ENCODE assay signal across 13 mouse cellular contexts in genomic region chr8:114458113-114458784, GRCm38 (mm10). TPM values are rescaled to one million over a fixed set of nuclear protein-coding genes. Genes with fewer than 3 reads are reported as not detected.
A peak's percentile ranks its signal among the peaks of the same experiment; 100 is the strongest.
DNase-seq lines count a peak whose midpoint lies in the region; ATAC-seq and TF ChIP-seq lines count a peak whose summit lies in the region.
"Had no signal": no experiment of that assay in that cellular context is flagged by ENCODE, and none has a peak within 500 bp of the region (broad histone marks: within the 10 kb centered on the region; RNA-seq: fewer than 3 reads in every experiment).

No protein-coding gene starts in this region.

- no peak; the same call in 1 of the 2 replicates for ATAC-seq in kidney, postnatal 0 days (replicated peaks; ENCODE audit: low FRiP score, low read depth)
- ATAC-seq in heart, embryonic 13.5 days (ENCODE audit: extremely low read depth, insufficient number of reproducible peaks, low FRiP score, low TSS enrichment), result no peak
- ATAC-seq in hindbrain, postnatal 0 days, result no peak
- ATAC-seq: midbrain, embryonic 13.5 days had no signal

- no peak overlapping the region for H3K4me3 ChIP-seq in kidney, postnatal 0 days (replicated peaks; ENCODE audit: low read depth, low read length)
- no peak overlapping the region for H3K4me3 ChIP-seq in heart, embryonic 13.5 days
- H3K4me3 ChIP-seq in hindbrain, postnatal 0 days (ENCODE audit: low read length), result no peak overlapping the region
- H3K4me3 ChIP-seq: embryonic facial prominence, embryonic 12.5 days; limb, embryonic 13.5 days; midbrain, embryonic 13.5 days had no signal

- no peaks in the 10 kb centered on the region for H3K27me3 ChIP-seq in kidney, postnatal 0 days (ENCODE audit: insufficient read depth, low read length)
- H3K27me3 ChIP-seq in heart, embryonic 13.5 days (replicated peaks), result 0 out of 2 replicates have a peak, but pooled peaks cover 4% of the 10 kb centered on the region
- H3K27me3 ChIP-seq in hindbrain, postnatal 0 days (ENCODE audit: insufficient read depth, low read length), result no peaks in the 10 kb centered on the region; the same call in 1 of the 2 replicates
- H3K27me3 ChIP-seq: embryonic facial prominence, embryonic 12.5 days; midbrain, embryonic 13.5 days had no signal

- no peak overlapping the region for H3K9ac ChIP-seq in kidney, postnatal 0 days (ENCODE audit: low read depth, low read length)
- H3K9ac ChIP-seq in heart, embryonic 13.5 days, result 0 out of 2 replicates have a peak overlapping the region, but pooled peaks have one; percentile 9
- no peak overlapping the region for H3K9ac ChIP-seq in hindbrain, postnatal 0 days (replicated peaks; ENCODE audit: low read length)
- H3K9ac ChIP-seq: embryonic facial prominence, embryonic 12.5 days; limb, embryonic 13.5 days; midbrain, embryonic 13.5 days had no signal

- TF ChIP-seq CTCF in kidney, postnatal 0 days (IDR thresholded peaks at IDR 0.05; ENCODE audit: low read depth), result no peak
- no peak for TF ChIP-seq CTCF in hindbrain, postnatal 0 days (IDR thresholded peaks at IDR 0.05; ENCODE audit: low read depth)

- H3K9me3 ChIP-seq in kidney, postnatal 0 days (replicated peaks; ENCODE audit: low read length), result no peaks in the 10 kb centered on the region
- H3K9me3 ChIP-seq in heart, embryonic 13.5 days, result no peaks in the 10 kb centered on the region
- H3K9me3 ChIP-seq in hindbrain, postnatal 0 days (ENCODE audit: low read length), result no peaks in the 10 kb centered on the region
- H3K9me3 ChIP-seq: embryonic facial prominence, embryonic 12.5 days; limb, embryonic 13.5 days; midbrain, embryonic 13.5 days had no signal

- H3K4me2 ChIP-seq in kidney, postnatal 0 days (ENCODE audit: low read length), result peak overlapping the region; percentile 29; the same call in 1 of the 2 replicates
- peak overlapping the region; percentile 31 for H3K4me2 ChIP-seq in heart, embryonic 13.5 days
- H3K4me2 ChIP-seq in hindbrain, postnatal 0 days (ENCODE audit: low read depth, low read length), result no peak overlapping the region
- H3K4me2 ChIP-seq: embryonic facial prominence, embryonic 12.5 days; limb, embryonic 13.5 days; midbrain, embryonic 13.5 days had no signal

- peak overlapping the region; percentile 52; the same call in 1 of the 2 replicates for H3K27ac ChIP-seq in kidney, postnatal 0 days
- H3K27ac ChIP-seq in heart, embryonic 13.5 days (replicated peaks), result no peak overlapping the region
- no peak overlapping the region for H3K27ac ChIP-seq in hindbrain, postnatal 0 days
- H3K27ac ChIP-seq: embryonic facial prominence, embryonic 12.5 days; limb, embryonic 13.5 days; midbrain, embryonic 13.5 days had no signal

- 0 out of 2 replicates have a peak, but pooled peaks cover 2% of the 10 kb centered on the region for H3K4me1 ChIP-seq in kidney, postnatal 0 days (replicated peaks; ENCODE audit: insufficient read depth, low read length)
- H3K4me1 ChIP-seq in heart, embryonic 13.5 days, result peaks cover 38% of the 10 kb centered on the region
- H3K4me1 ChIP-seq in hindbrain, postnatal 0 days (ENCODE audit: insufficient read depth, low read length), result no peaks in the 10 kb centered on the region
- H3K4me1 ChIP-seq: embryonic facial prominence, embryonic 12.5 days had no signal

- no peaks in the 10 kb centered on the region for H3K36me3 ChIP-seq in kidney, postnatal 0 days (ENCODE audit: insufficient read depth, low read length)
- no peaks in the 10 kb centered on the region for H3K36me3 ChIP-seq in heart, embryonic 13.5 days
- H3K36me3 ChIP-seq in hindbrain, postnatal 0 days (ENCODE audit: insufficient read depth, low read length), result no peaks in the 10 kb centered on the region
- H3K36me3 ChIP-seq: embryonic facial prominence, embryonic 12.5 days; limb, embryonic 13.5 days; midbrain, embryonic 13.5 days had no signal

- DNase-seq in adrenal gland, postnatal 10 days, result peak; percentile 13
- no peak for DNase-seq in adrenal gland, adult 18-20 months (ENCODE audit: low spot score in 2 of 2)
- DNase-seq in kidney, postnatal 0 days (ENCODE audit: low spot score), result peak; percentile 77
- DNase-seq in kidney, adult 9 months, result no peak
- DNase-seq in lung, postnatal 10 days, result peak; percentile 71
- DNase-seq in layer of hippocampus, postnatal 10 days (ENCODE audit: low spot score in 2 of 2), result no peak
- DNase-seq in hindbrain, postnatal 0 days (ENCODE audit: low spot score), result no peak

- WGBS in kidney, postnatal 0 days, result 31% methylated on average over 25 of the region's 25 CpGs
- WGBS in heart, embryonic 13.5 days, result 53% methylated on average over 25 of the region's 25 CpGs
- WGBS in hindbrain, postnatal 0 days, result 48% methylated on average over 25 of the region's 25 CpGs

RNA-seq across cellular contexts. Expression of gene Wwox, which starts 18.8 kb away (rescaled TPM):
- 10 to 100 TPM; 20.8 to 28.4 TPM for total RNA-seq in adrenal gland, postnatal 10 days (2021)
- total RNA-seq in adrenal gland, adult 18-20 months (2021), result 10 to 100 TPM; 26.9 to 27.0 TPM
- 16.3 and 18.6 TPM in 2 replicates for polyA plus RNA-seq in kidney, postnatal 0 days (2015; fragmentation: Nextera tagmentation; extraction: Ambion mirVana)
- 9.0 and 9.9 TPM in 2 replicates for polyA plus RNA-seq in heart, embryonic 13.5 days (2015; fragmentation: Nextera tagmentation; extraction: Ambion mirVana)
- 10 to 100 TPM; 11.4 to 13.4 TPM for total RNA-seq in layer of hippocampus, postnatal 10 days (2021)
- total RNA-seq in hindbrain, postnatal 0 days (2014; rRNA removed), result 17.3 and 19.8 TPM in 2 replicates
- 16.0 and 17.1 TPM in 2 replicates for polyA plus RNA-seq in hindbrain, postnatal 0 days (2015; fragmentation: Nextera tagmentation; extraction: Ambion mirVana)

RNA-seq across cellular contexts. Expression of gene Clec3a, which starts 40.4 kb away (rescaled TPM):
- not detected for total RNA-seq in adrenal gland, postnatal 10 days (2021)
- total RNA-seq in adrenal gland, adult 18-20 months (2021), result not detected
- not detected in 2 replicates for polyA plus RNA-seq in kidney, postnatal 0 days (2015; fragmentation: Nextera tagmentation; extraction: Ambion mirVana)
- polyA plus RNA-seq in heart, embryonic 13.5 days (2015; fragmentation: Nextera tagmentation; extraction: Ambion mirVana), result not detected in 2 replicates
- total RNA-seq in layer of hippocampus, postnatal 10 days (2021), result not detected
- 0.84 TPM in 1 of 2 replicates, not detected in the other for total RNA-seq in hindbrain, postnatal 0 days (2014; rRNA removed)
- polyA plus RNA-seq in hindbrain, postnatal 0 days (2015; fragmentation: Nextera tagmentation; extraction: Ambion mirVana), result 0.44 TPM in 1 of 2 replicates, not detected in the other
- total RNA-seq: ES-E14; neutrophil, adult 5-6 weeks had no signal
- polyA plus RNA-seq: midbrain, embryonic 13.5 days had no signal

Comparison
In these comparisons a context has a peak if more than half of its experiments do, and no peak if none do; other contexts are left out.
1. DNase-seq: peak in adrenal gland, postnatal 10 days (single experiment), kidney, postnatal 0 days (single experiment) and lung, postnatal 10 days (single experiment); none in adrenal gland, adult 18-20 months (0 of 2), kidney, adult 9 months (single experiment), layer of hippocampus, postnatal 10 days (0 of 2) and hindbrain, postnatal 0 days (single experiment).